Mouse (Mus musculus): ENCODE measurements around the gene Fignl1.
A peak's percentile ranks its signal among the peaks of the same experiment; 100 is the strongest.

The Fignl1 gene

DNA sequence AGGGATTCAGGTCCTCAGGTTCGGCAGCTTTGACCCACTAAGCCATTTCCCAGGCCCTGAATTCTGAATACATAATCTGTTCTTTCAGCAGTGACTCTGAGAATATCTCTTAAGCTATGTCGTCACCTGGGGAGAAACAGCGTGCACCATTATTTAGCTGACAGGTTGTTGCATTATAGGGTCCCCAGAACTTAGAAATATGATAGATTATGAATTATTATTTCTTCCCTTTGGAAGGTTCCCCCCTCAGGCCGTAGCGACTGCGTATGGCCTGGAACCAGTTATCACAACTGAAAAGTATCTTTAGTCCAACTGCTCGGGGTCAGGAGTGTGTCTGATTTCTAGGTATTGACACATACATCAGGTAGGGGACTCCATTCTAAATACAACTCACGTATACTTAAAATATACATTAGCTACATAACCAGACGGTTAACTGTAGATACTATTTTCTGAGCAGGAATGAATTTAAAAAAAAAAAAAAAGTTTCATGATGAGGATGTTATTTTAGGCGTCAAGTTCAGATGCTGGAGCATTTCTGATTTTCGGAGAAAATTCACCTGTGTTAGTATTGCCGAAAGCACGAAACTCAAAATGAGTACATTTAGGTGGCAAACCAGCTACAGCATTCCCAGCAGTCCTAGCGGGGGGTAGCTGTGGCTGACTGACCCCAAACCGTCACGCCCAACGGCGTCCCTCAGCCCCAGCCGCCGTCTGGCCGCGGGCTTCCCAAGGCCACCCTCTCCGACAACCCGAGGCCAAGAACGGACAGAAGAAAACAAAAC lies 535 bp downstream of the Fignl1 start:
- DNase-seq: no peak

GRCm38 (mm10) chr11:11805951-11806350 lies 2.8 kb downstream of the Fignl1 start:
- DNase-seq: no peak

- DNase-seq: no peak
These were observed 4.3 kb downstream of the Fignl1 start for GRCm38 (mm10) chr11:11804421-11804820.

GRCm38 (mm10) chr11:11801067-11801466 lies 7.7 kb downstream of the Fignl1 start:
- DNase-seq: no peak

GRCm38 (mm10) chr11:11800304-11800703 lies 8.5 kb downstream of the Fignl1 start:
- no peak for DNase-seq

DNA sequence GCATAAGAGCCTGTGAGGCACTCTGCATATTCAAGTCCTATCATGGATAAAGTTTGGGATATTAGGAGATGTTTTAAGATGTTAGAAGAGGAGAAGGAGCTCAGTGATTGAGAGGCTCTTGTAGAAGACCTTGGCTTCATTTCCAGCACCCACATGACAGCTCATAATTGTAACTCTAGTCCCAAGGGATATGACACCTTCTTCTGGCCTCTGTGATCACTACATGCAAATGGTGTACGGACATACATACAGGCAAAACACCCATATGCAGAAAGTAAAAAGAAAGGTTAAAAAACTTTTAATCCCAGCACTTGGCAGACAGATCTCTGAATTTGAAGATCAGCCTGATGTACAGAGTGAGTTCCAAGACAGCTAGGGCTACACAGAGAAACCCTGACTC lies 10.1 kb downstream of the Fignl1 start:
- no peak for DNase-seq

- no peak for DNase-seq
These were observed 14.1 kb downstream of the Fignl1 start for GRCm38 (mm10) chr11:11794626-11795025.

DNA sequence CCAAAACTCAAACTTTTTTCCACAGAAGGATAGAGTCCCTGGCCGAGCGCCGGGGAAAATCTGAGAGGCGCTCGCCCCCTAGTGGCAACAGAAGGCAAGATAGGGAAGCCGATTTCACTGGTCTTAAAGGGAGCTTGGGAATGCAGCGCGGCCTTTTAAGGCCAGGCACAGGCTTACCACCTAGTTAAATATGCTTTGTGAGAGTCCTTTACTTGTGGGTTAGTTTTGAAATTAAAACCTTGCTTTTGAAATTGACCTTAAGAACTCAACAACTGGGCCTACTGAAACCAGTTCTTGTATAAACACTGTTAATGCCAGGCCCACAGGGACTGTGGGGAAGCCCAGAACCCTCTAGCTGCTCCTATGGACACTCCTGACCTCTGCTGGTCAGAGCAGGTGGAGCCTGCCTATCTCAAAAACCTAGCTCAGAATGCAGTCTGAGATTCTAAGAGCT lies 20.2 kb downstream of the Fignl1 start:
- peak; percentile 83 for DNase-seq

DNA sequence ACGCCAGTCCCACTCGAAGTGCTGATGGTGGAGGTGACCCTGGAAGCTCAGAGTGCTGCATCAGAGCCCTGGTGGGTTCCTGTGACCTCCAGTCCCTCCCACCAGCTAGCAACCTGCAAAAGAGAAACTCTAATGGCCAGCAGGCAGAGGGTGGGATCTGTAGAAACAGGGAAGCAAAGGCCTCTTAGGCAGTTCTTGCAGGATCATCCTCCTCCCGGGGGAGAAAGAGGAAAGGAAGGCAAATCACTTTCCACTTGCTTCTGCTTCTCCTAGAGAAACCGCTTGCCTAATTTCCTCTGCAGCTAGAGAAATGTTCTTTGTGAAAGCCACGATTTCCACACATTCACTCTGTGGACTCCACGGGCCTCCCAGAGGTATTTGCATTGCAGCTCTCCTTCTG lies 23.3 kb downstream of the Fignl1 start:
- DNase-seq: no peak

GRCm38 (mm10) chr11:11781728-11782127 lies 27.0 kb downstream of the Fignl1 start:
- DNase-seq: peak; percentile 27 to 33

GRCm38 (mm10) chr11:11778345-11778744 lies 30.4 kb downstream of the Fignl1 start:
- DNase-seq: no peak

GRCm38 (mm10) chr11:11777796-11778195 lies 31.0 kb downstream of the Fignl1 start:
- peak; percentile 51 to 56 for DNase-seq

GRCm38 (mm10) chr11:11777246-11777645 lies 31.5 kb downstream of the Fignl1 start:
- no peak for DNase-seq

DNA sequence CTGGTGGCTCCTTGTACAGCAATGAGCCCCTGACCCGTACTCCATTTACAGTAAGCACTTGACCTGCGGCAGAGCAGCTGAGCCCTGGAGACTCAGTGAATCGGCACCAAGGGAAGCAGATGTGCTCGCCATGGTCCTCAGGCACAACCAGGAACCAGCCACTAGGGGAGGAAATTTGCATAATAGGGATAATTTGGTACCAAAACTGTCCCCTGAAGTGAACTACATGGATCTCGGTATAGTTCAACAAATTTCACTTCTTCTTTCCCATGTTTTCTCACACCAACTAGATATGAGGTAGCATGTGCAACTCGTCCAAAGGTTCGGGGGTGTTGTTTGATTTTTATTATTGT lies 32.0 kb downstream of the Fignl1 start:
- DNase-seq: peak; percentile 65 to 74

GRCm38 (mm10) chr11:11776071-11776821 lies 32.5 kb downstream of the Fignl1 start:
- DNase-seq: no peak

GRCm38 (mm10) chr11:11774893-11775292 lies 33.9 kb downstream of the Fignl1 start:
- no peak for DNase-seq

DNA sequence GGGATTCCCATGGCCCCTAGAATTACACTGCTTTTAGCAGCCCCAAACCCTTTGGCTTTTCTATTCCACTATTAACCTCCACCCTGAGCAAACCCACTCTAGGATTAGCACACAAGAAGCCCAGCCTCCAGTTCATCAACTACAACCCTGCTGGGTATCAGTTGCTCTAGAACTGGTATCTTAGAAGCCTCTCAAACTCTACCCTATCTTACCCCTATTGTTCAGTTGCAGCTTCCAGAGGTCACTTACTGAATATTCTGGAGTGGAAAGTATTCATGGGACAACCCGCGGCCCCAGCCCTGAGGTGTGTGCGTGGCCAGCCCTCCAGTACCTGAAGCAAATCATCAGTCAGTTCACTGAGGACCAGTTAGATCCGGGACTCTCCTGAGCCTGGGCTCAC lies 34.4 kb downstream of the Fignl1 start:
- DNase-seq: no peak

DNA sequence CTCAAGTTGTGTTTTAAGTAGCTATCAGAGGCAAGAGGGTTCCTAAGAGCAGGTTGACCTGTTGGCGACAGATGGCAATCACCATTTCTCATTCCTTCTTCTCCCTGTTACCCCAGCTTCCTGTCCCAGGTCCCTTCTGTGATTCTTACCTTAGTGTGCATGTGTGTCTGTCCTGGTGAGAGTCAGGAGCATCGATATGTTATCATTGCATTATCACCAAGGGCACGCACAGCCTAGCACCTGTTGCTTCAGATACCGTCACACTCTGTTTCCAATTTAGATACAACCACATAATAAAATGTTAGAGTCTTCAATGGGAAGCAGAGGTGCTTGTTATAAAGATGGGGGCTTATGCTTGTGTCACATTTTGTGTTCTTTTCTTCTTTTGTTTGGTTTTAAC lies 36.6 kb downstream of the Fignl1 start:
- no peak for DNase-seq

DNA sequence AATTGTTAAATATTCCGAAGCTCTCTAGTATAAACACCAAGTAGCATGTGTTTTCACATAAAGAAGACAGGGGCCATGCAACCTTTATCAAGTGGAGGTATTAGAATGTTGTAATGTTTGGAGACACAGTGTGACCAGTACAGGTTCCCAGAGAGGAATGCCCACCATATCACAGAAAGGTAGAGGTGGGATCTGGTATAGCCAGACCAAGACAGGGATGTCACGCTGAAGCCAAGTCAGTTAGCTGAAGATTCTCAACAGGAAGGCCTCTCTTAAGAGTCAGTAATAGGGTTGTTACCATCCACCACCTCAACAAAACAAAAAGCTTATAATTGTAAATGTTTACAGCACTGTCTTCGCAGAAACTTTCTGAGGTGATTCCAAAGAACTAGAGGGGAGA lies 38.1 kb downstream of the Fignl1 start:
- DNase-seq: no peak

GRCm38 (mm10) chr11:11769281-11769680 lies 39.5 kb downstream of the Fignl1 start:
- no peak for DNase-seq

DNA sequence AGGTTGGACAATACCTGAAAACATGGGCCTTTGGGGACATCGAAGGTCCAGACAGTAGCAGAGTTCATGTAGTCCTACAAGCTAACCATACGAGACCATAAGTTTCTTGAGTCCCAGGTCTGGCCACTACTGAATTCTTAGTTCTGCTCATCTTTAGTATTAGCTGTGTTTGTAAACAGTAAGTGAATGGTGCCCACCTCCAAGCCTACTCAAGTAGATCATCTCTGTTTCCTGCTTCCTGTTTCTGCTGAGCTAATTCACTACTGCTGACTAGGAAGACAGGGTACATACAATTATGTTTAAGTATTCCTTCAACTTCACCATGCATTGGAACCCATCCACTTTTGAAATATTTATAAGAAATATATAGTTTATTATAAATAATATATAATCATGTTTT lies 40.7 kb downstream of the Fignl1 start:
- DNase-seq: peak; percentile 37 to 48

- no peak for DNase-seq
These were observed 42.0 kb downstream of the Fignl1 start for GRCm38 (mm10) chr11:11766736-11767135.

DNA sequence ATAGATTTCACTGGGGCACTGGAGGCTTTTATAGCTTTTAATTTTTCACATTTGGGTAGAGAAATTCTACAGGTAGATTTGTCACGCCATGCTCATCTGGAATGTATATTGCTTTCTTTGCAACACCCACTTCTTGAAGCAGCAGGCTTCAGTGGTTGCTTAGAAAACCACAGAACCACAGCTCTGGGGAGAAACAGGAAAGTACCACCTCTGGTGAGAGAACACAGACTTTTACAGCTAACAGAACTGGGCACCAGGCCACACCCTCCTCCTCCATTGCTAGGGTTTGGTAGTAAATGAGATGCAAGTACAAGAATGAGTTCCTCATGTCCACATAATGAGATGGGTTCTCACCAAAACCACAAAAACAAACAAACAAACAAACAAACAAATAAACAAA lies 42.7 kb downstream of the Fignl1 start:
- peak; percentile 76 to 79 for DNase-seq

DNA sequence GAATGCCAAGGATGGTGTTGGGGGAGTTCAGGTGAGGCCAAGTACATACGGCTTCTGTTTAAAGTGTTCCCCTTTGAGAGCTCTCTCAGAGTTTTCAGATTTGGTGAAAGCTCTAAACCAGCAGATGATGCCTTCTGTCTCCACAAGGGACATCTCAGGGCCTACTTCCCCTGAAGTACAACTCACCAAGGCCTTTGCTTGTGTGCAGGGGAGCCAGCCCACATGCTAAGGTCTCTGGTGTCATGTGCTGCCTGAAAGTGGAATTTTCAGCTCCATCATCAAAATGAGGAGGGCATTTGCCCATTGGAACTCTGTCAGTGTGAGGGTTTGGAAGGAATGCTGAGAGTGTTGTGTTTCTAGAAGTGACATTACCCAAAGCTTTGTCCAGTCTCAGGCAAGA lies 43.3 kb downstream of the Fignl1 start:
- peak; percentile 45 to 50 for DNase-seq
